ENCODE assay signal across 8 mouse cellular contexts in the genomic region with DNA sequence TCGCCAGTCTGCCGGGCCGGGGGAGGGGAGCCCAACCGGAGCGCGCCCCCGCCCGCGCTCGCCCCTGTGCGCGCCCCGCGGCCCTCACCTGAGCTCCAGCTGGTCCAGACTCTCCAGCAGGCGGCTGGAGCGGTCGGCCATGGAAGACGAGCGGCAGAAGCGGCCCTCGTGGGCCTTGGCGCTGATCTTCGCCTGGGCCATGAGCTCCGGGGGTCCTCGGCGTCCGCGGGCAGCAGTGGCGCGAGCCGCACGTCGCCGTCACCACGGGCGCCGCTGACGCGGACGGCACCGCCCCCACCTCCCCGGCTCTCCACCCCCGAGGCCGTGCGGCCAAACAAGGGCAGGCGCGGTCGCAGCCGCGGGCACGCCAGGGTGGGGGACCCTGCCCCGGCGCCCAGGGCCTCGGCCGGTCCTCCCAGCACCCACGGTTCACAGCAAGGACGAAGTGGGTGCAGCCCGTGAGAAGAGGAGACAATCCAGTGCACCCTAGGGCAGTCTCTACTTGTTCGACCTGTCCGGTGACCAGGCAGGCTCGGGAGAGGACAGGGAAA. TPM values are rescaled to one million over a fixed set of nuclear protein-coding genes. Genes with fewer than 3 reads are reported as not detected.
A peak's percentile ranks its signal among the peaks of the same experiment; 100 is the strongest.
DNase-seq lines count a peak whose midpoint lies in the region; ATAC-seq lines count a peak whose summit lies in the region.

A gene (minus strand): TSS at position 305 of the 551 bp plus-strand sequence.

- peak within 1 kb of the TSS; percentile 73 for H3K4me3 ChIP-seq in embryonic facial prominence, embryonic 12.5 days
- peak within 1 kb of the TSS; percentile 93 for H3K4me3 ChIP-seq in liver, embryonic 13.5 days (replicated peaks)
- H3K4me3 ChIP-seq in stomach, embryonic 16.5 days (replicated peaks; ENCODE audit: low read length) = peak within 1 kb of the TSS; percentile 81

- peak; percentile 83 for ATAC-seq in embryonic facial prominence, embryonic 12.5 days (ENCODE audit: insufficient number of reproducible peaks, insufficient read depth, low FRiP score, low TSS enrichment)
- ATAC-seq in liver, embryonic 13.5 days (ENCODE audit: low read depth) = peak; percentile 76
- peak; percentile 90 for ATAC-seq in stomach, embryonic 16.5 days (ENCODE audit: insufficient read depth, low FRiP score)

- H3K4me2 ChIP-seq in embryonic facial prominence, embryonic 12.5 days (replicated peaks) = peak within 1 kb of the TSS; percentile 93
- H3K4me2 ChIP-seq in liver, embryonic 13.5 days = peak within 1 kb of the TSS; percentile 98
- peak within 1 kb of the TSS; percentile 91 for H3K4me2 ChIP-seq in stomach, embryonic 16.5 days (ENCODE audit: low read depth, low read length)

- no peaks in the 10 kb centered on the region for H3K9me3 ChIP-seq in embryonic facial prominence, embryonic 12.5 days
- no peaks in the 10 kb centered on the region for H3K9me3 ChIP-seq in liver, embryonic 13.5 days (replicated peaks)
- no peaks in the 10 kb centered on the region for H3K9me3 ChIP-seq in stomach, embryonic 16.5 days (replicated peaks; ENCODE audit: control insufficient read depth, low read length)

- H3K36me3 ChIP-seq in embryonic facial prominence, embryonic 12.5 days = peaks cover 4% of the 10 kb centered on the region; the same call in 1 of the 2 replicates
- peaks cover 31% of the 10 kb centered on the region for H3K36me3 ChIP-seq in liver, embryonic 13.5 days
- H3K36me3 ChIP-seq in stomach, embryonic 16.5 days (ENCODE audit: control insufficient read depth, insufficient read depth, low read length) = 0 out of 2 replicates have a peak, but pooled peaks cover 3% of the 10 kb centered on the region

- peak within 1 kb of the TSS; percentile 69 for H3K27ac ChIP-seq in embryonic facial prominence, embryonic 12.5 days
- peak within 1 kb of the TSS; percentile 91 for H3K27ac ChIP-seq in liver, embryonic 13.5 days
- peak within 1 kb of the TSS; percentile 88 for H3K27ac ChIP-seq in stomach, embryonic 16.5 days (ENCODE audit: low read length)

- H3K4me1 ChIP-seq in embryonic facial prominence, embryonic 12.5 days = peaks cover 17% of the 10 kb centered on the region; the same call in 1 of the 2 replicates
- H3K4me1 ChIP-seq in liver, embryonic 13.5 days (replicated peaks) = peaks cover 53% of the 10 kb centered on the region
- H3K4me1 ChIP-seq in stomach, embryonic 16.5 days (ENCODE audit: control insufficient read depth, insufficient read depth, low read length) = 0 out of 2 replicates have a peak, but pooled peaks cover 10% of the 10 kb centered on the region

- under 1% methylated on average over 61 of the region's 61 CpGs for WGBS in embryonic facial prominence, embryonic 12.5 days
- under 1% methylated on average over 61 of the region's 61 CpGs for WGBS in liver, embryonic 13.5 days (ENCODE audit: insufficient replicate concordance)
- under 1% methylated on average over 60 of the region's 61 CpGs for WGBS in stomach, embryonic 16.5 days

- no peaks in the 10 kb centered on the region for H3K27me3 ChIP-seq in embryonic facial prominence, embryonic 12.5 days
- no peaks in the 10 kb centered on the region for H3K27me3 ChIP-seq in liver, embryonic 13.5 days
- no peaks in the 10 kb centered on the region for H3K27me3 ChIP-seq in stomach, embryonic 16.5 days (ENCODE audit: control insufficient read depth, insufficient read depth, low read length)

- DNase-seq in 3T3-L1 (ENCODE audit: low read depth, low spot score) = peak; percentile 35
- DNase-seq in adrenal gland, postnatal 14 days = peak; percentile 84
- peak; percentile 36 for DNase-seq in heart, adult 8-10 months (ENCODE audit: low spot score)
- peak; percentile 30 to 44 for DNase-seq in kidney, adult 8-10 months
- peak; percentile 66 for DNase-seq in liver, embryonic 13.5 days
- DNase-seq in neural tube, embryonic 10.5 days (ENCODE audit: extremely low spot score, low spot score) = peak; percentile 77

- H3K9ac ChIP-seq in embryonic facial prominence, embryonic 12.5 days = peak within 1 kb of the TSS; percentile 86
- H3K9ac ChIP-seq in liver, embryonic 13.5 days = peak within 1 kb of the TSS; percentile 97
- peak within 1 kb of the TSS; percentile 91 for H3K9ac ChIP-seq in stomach, embryonic 16.5 days (ENCODE audit: low read length)

RNA-seq across cellular contexts. Expression of the gene that starts here (rescaled TPM):
- 17.8 and 18.7 TPM in 2 replicates for total RNA-seq in adrenal gland, postnatal 14 days (2021)
- 40.9 and 45.6 TPM in 2 replicates for polyA plus RNA-seq in embryonic facial prominence, embryonic 12.5 days (2016; fragmentation: Nextera tagmentation; extraction: Ambion mirVana)
- total RNA-seq in heart, adult 8-10 months (2022) = 10 to 100 TPM; 34.4 to 43.4 (median 38.5) TPM
- 63.2 and 72.5 TPM in 2 replicates for polyA plus RNA-seq in liver, embryonic 13.5 days (2015; fragmentation: Nextera tagmentation; extraction: Ambion mirVana)
- polyA plus RNA-seq in stomach, embryonic 16.5 days (2015; fragmentation: Nextera tagmentation; extraction: Ambion mirVana) = 82.4 and 88.2 TPM in 2 replicates

Comparison
In these comparisons a context has a peak if more than half of its experiments do, and no peak if none do; other contexts are left out.
1. Peak in every context shown above with its lines: DNase-seq, ATAC-seq, H3K4me3 ChIP-seq and H3K27ac ChIP-seq.